Mouse (Mus musculus): Measurements from ENCODE around the gene Mrps18a. TPM values are rescaled to one million over a fixed set of nuclear protein-coding genes. Genes with fewer than 3 reads are reported as not detected.

The Mrps18a gene
- polyA plus RNA-seq, 1 experiment = not detected

GRCm38 (mm10) chr17:46086341-46086870, 24.4 kb upstream of the Mrps18a start:
- Histone ChIP-seq H3K4me3 (ENCODE audit: insufficient read depth, low read depth, low read length) (no peak overlapping the region), H3K4me1 (ENCODE audit: control insufficient read depth, insufficient read depth, low read length) (peaks cover 8% of the 10 kb centered on the region), H3K27ac (ENCODE audit: insufficient read depth, low read depth, low read length) (no peak overlapping the region)
- WGBS = 63% methylated on average over 17 of the region's 17 CpGs
- TF ChIP-seq POLR2A (IDR thresholded peaks at IDR 0.05; ENCODE audit: insufficient read depth, low read depth, low read length) (no peak), CTCF (IDR thresholded peaks at IDR 0.05; ENCODE audit: insufficient read depth, low read depth, low read length) (no peak)

GRCm38 (mm10) chr17:46091351-46091750, 19.4 kb upstream of the Mrps18a start:
- WGBS = 81% methylated on average over 1 of the region's 1 CpGs
- TF ChIP-seq POLR2A (IDR thresholded peaks at IDR 0.05; ENCODE audit: insufficient read depth, low read depth, low read length) = no peak
- TF ChIP-seq CTCF (IDR thresholded peaks at IDR 0.05; ENCODE audit: insufficient read depth, low read depth, low read length) = no peak
- no peak overlapping the region for H3K27ac ChIP-seq (ENCODE audit: insufficient read depth, low read depth, low read length)
- H3K4me3 ChIP-seq (ENCODE audit: insufficient read depth, low read depth, low read length) = no peak overlapping the region
- H3K4me1 ChIP-seq (ENCODE audit: control insufficient read depth, insufficient read depth, low read length) = no peaks in the 10 kb centered on the region

- no peak overlapping the region for H3K4me3 ChIP-seq (ENCODE audit: insufficient read depth, low read depth, low read length)
- no peaks in the 10 kb centered on the region for H3K4me1 ChIP-seq (ENCODE audit: control insufficient read depth, insufficient read depth, low read length)
- 89% methylated on average over 14 of the region's 14 CpGs for WGBS
- no peak for TF ChIP-seq POLR2A (IDR thresholded peaks at IDR 0.05; ENCODE audit: insufficient read depth, low read depth, low read length)
- no peak for TF ChIP-seq CTCF (IDR thresholded peaks at IDR 0.05; ENCODE audit: insufficient read depth, low read depth, low read length)
- no peak overlapping the region for H3K27ac ChIP-seq (ENCODE audit: insufficient read depth, low read depth, low read length)
Observed at GRCm38 (mm10) chr17:46091899-46092298, 18.9 kb upstream of the Mrps18a start.

DNA sequence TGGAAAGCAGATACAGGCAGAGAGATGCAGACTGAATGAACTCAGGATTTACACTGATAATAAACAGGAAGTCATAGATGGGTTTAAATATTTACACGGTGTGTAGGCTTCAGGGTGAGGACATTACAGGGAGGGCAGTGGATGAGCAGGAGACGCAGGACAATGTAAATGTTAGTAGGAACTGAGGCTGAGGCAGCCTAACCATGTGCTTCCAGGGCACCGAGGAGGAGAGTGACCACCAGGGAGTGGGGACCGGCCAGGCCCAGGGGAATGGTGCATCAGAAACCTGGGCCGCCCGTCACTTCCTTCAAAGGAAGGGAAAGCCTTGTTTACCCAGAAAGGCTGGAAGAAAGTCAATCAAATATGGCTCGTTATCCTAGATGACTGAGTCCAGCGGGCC, 12.3 kb upstream of the Mrps18a start:
- no peak overlapping the region for H3K4me3 ChIP-seq (ENCODE audit: insufficient read depth, low read depth, low read length)
- TF ChIP-seq POLR2A (IDR thresholded peaks at IDR 0.05; ENCODE audit: insufficient read depth, low read depth, low read length) = no peak
- TF ChIP-seq CTCF (IDR thresholded peaks at IDR 0.05; ENCODE audit: insufficient read depth, low read depth, low read length) = no peak
- H3K27ac ChIP-seq (ENCODE audit: insufficient read depth, low read depth, low read length) = no peak overlapping the region
- WGBS = 64% methylated on average over 8 of the region's 8 CpGs
- H3K4me1 ChIP-seq (ENCODE audit: control insufficient read depth, insufficient read depth, low read length) = no peaks in the 10 kb centered on the region

- H3K4me1 ChIP-seq (ENCODE audit: control insufficient read depth, insufficient read depth, low read length) = peaks cover 6% of the 10 kb centered on the region; the same call in 1 of the 2 replicates
- H3K27ac ChIP-seq (ENCODE audit: insufficient read depth, low read depth, low read length) = no peak overlapping the region
- no peak overlapping the region for H3K4me3 ChIP-seq (ENCODE audit: insufficient read depth, low read depth, low read length)
- TF ChIP-seq POLR2A (IDR thresholded peaks at IDR 0.05; ENCODE audit: insufficient read depth, low read depth, low read length) = no peak
- TF ChIP-seq CTCF (IDR thresholded peaks at IDR 0.05; ENCODE audit: insufficient read depth, low read depth, low read length) = no peak
- WGBS = 91% methylated on average over 9 of the region's 9 CpGs
Observed at GRCm38 (mm10) chr17:46101906-46102305, 8.9 kb upstream of the Mrps18a start.

DNA sequence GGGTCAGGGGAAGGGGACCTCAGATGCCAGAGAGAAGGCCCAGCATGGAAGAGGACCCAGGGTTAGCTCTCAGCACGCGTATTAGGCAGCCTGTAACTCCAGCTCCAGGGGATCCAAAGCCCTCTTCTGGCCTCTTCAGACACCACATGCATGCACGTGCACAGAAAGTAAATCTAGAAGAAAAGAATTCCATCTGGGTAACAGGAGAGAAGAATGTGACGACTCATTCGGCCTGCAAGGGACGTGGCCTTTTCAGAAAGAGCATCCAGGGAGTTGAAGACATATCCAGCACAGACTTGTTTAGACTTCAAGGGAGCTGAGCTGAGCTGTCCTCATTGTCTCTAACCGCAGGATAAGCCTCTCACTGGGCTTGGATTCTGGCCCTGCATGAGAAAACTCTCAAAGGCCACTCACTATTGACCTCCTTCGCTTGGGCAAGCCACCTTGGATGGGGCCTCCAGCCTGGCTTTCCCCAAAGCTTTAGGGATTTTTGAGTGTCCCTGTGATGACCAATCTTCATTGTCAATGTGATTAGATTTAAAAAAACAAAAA, 8.1 kb upstream of the Mrps18a start:
- peaks cover 6% of the 10 kb centered on the region; the same call in 1 of the 2 replicates for H3K4me1 ChIP-seq (ENCODE audit: control insufficient read depth, insufficient read depth, low read length)
- H3K4me3 ChIP-seq (ENCODE audit: insufficient read depth, low read depth, low read length) = no peak overlapping the region
- no peak overlapping the region for H3K27ac ChIP-seq (ENCODE audit: insufficient read depth, low read depth, low read length)
- TF ChIP-seq CTCF (IDR thresholded peaks at IDR 0.05; ENCODE audit: insufficient read depth, low read depth, low read length) = no peak
- TF ChIP-seq POLR2A (IDR thresholded peaks at IDR 0.05; ENCODE audit: insufficient read depth, low read depth, low read length) = no peak
- WGBS = 50% methylated on average over 8 of the region's 8 CpGs

- Histone ChIP-seq H3K27ac (ENCODE audit: insufficient read depth, low read depth, low read length) (no peak overlapping the region), H3K4me1 (ENCODE audit: control insufficient read depth, insufficient read depth, low read length) (peaks cover 6% of the 10 kb centered on the region; the same call in 1 of the 2 replicates), H3K4me3 (ENCODE audit: insufficient read depth, low read depth, low read length) (no peak overlapping the region)
- no peak for TF ChIP-seq CTCF (IDR thresholded peaks at IDR 0.05; ENCODE audit: insufficient read depth, low read depth, low read length)
- no peak for TF ChIP-seq POLR2A (IDR thresholded peaks at IDR 0.05; ENCODE audit: insufficient read depth, low read depth, low read length)
- 36% methylated on average over 12 of the region's 12 CpGs for WGBS
Observed at GRCm38 (mm10) chr17:46104487-46104886, 6.3 kb upstream of the Mrps18a start.

- 82% methylated on average over 4 of the region's 4 CpGs for WGBS
- TF ChIP-seq CTCF (IDR thresholded peaks at IDR 0.05; ENCODE audit: insufficient read depth, low read depth, low read length) (no peak), POLR2A (IDR thresholded peaks at IDR 0.05; ENCODE audit: insufficient read depth, low read depth, low read length) (no peak)
Observed at GRCm38 (mm10) chr17:46108286-46108685, 2.5 kb upstream of the Mrps18a start.

GRCm38 (mm10) chr17:46115489-46115888, 4.7 kb downstream of the Mrps18a start:
- Histone ChIP-seq H3K4me3 (ENCODE audit: insufficient read depth, low read depth, low read length) (no peak overlapping the region), H3K27ac (ENCODE audit: insufficient read depth, low read depth, low read length) (no peak overlapping the region), H3K4me1 (ENCODE audit: control insufficient read depth, insufficient read depth, low read length) (peaks cover 10% of the 10 kb centered on the region; the same call in 1 of the 2 replicates)
- TF ChIP-seq POLR2A (IDR thresholded peaks at IDR 0.05; ENCODE audit: insufficient read depth, low read depth, low read length) = no peak
- TF ChIP-seq CTCF (IDR thresholded peaks at IDR 0.05; ENCODE audit: insufficient read depth, low read depth, low read length) = no peak
- WGBS = 48% methylated on average over 2 of the region's 2 CpGs

More at GRCm38 (mm10) chr17:46108286-46108685, 2.5 kb upstream of the Mrps18a start:
- Histone ChIP-seq H3K4me1 (ENCODE audit: control insufficient read depth, insufficient read depth, low read length) (peaks cover 6% of the 10 kb centered on the region; the same call in 1 of the 2 replicates), H3K27ac (ENCODE audit: insufficient read depth, low read depth, low read length) (no peak overlapping the region), H3K4me3 (ENCODE audit: insufficient read depth, low read depth, low read length) (no peak overlapping the region)
